Mouse (Mus musculus): ENCODE measurements around the gene Crebrf. TPM values are rescaled to one million over a fixed set of nuclear protein-coding genes. Genes with fewer than 3 reads are reported as not detected.

Crebrf gene
- polyA plus RNA-seq (2017; shearing (Covaris generic)): 155 TPM

DNA sequence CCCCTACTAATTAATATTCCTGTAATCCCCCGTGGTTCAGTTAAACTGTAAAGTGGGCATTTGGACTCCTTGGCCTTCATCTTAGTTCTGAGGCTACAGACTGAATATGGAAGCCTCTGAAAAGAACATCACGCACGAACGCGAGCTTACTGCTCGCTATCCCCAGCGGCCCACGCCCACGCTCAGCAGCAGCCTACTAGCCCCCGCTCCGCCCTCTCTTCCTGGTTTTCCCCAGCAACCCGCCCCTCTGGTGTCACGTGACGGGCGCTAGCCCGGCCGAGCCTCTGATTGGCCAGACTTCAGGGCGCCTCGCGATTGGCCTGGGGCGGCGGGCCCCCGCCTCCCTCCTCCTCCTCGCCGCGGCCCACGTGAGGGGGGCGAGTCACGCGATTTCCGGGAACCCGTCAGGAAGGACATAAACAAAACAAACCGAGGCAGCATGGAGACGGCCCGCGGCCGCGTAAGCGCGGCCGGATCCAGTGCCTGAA, at the start of gene Crebrf:
TSS of gene Crebrf (plus strand) at position 380 of the 488 bp plus-strand sequence.

DNA sequence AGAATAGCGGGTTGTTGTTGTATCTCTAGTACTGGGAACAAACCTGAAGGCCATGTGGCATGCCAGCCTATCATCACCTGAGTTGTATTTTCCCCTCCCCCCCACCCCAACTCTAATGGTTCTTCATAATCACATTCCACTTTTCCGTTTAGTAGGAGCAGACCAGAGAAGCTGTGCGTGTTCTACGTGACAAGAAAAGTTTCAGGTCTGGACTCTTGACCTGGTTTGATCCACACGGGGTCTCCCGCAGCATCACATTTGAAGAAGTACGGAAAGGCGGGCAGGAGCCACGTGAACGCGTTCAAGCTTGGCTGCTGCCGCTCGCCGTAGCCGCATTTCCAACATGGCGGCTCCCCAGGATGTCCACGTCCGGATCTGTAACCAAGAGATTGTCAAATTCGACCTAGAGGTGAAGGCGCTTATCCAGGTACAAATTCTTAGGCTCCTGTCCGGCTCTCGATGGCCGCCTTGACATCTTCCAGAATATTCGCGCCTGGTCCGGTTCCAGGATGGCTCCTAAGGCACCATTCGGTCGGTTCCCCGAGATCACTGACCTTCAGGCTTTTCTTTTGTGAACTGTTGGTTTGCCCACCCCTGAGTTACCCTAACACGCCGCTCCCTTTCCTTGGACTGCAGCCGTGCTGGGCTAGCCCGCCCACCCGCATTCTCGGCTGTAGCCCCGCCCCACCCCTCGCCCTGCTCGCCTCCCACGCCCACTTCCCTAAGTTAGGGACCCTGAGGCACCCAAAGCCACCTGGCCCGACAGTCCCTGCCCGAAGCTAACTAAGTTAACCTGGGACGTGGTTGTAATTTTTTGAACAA, 65.5 kb downstream of the Crebrf start, which contains the start of gene Bnip1:
TSS of gene Bnip1 (plus strand) at position 317 of the 822 bp plus-strand sequence.

Other genes starting within 250 kb of the Crebrf start
- 36.1 TPM for gene Ergic1, start 154.2 kb upstream of the Crebrf start, polyA plus RNA-seq (2017; shearing (Covaris generic))
- 998 TPM for gene Dusp1, start 153.5 kb upstream of the Crebrf start, polyA plus RNA-seq (2017; shearing (Covaris generic))
- gene Atp6v0e, start 52.4 kb upstream of the Crebrf start, polyA plus RNA-seq (2017; shearing (Covaris generic)): 282 TPM
- 20.2 TPM for gene Bnip1, start 65.4 kb downstream of the Crebrf start, polyA plus RNA-seq (2017; shearing (Covaris generic))
- not detected for gene Nkx2-5, start 129.4 kb downstream of the Crebrf start, polyA plus RNA-seq (2017; shearing (Covaris generic))
- gene Kifc5b, start 201.4 kb downstream of the Crebrf start, polyA plus RNA-seq (2017; shearing (Covaris generic)): 0.55 TPM
- 148 TPM for gene Phf1, start 217.4 kb downstream of the Crebrf start, polyA plus RNA-seq (2017; shearing (Covaris generic))
- gene Cuta, start 223.9 kb downstream of the Crebrf start, polyA plus RNA-seq (2017; shearing (Covaris generic)): 92.7 TPM
- not detected for gene Syngap1, start 225.6 kb downstream of the Crebrf start, polyA plus RNA-seq (2017; shearing (Covaris generic))

Data from effector memory CD4-positive, alpha-beta T cell, adult 5 months (primary cell).